In genomic region chr5:85992055-85992454, GRCm38 (mm10) we compare ENCODE assay signal across 9 mouse cellular contexts.
DNase-seq lines count a peak whose midpoint lies in the region; ATAC-seq and TF ChIP-seq lines count a peak whose summit lies in the region.
"Had no signal": no experiment of that assay in that cellular context is flagged by ENCODE, and none has a peak within 500 bp of the region (broad histone marks: within the 10 kb centered on the region; RNA-seq: fewer than 3 reads in every experiment).

No protein-coding gene starts in this region.

- no peak for TF ChIP-seq EP300 in MEL (IDR thresholded peaks at IDR 0.05; ENCODE audit: low read depth in 1 of 2, low read length in 2 of 2)

- no peak for ATAC-seq in embryonic facial prominence, embryonic 11.5 days (replicated peaks; ENCODE audit: insufficient number of reproducible peaks, low FRiP score, low TSS enrichment, low read depth)
- peak; percentile 69 for ATAC-seq in megakaryocyte progenitor cell, adult 5-6 weeks (replicated peaks; ENCODE audit: poor library complexity)

- intact Hi-C loops in left cerebral cortex, postnatal 25 days (cut with DNase I) = no loop called here

- peak in 1 of 3 experiments; percentile 57; a peak in 3 of 6 replicates for TF ChIP-seq CTCF in MEL (IDR thresholded peaks at IDR 0.05 in 2 of 3, conservative IDR thresholded peaks at IDR 0.05 in 1 of 3; ENCODE audit: control insufficient read depth in 1 of 3, insufficient read depth in 1 of 3, low read depth in 2 of 3, low read length in 3 of 3, poor library complexity in 1 of 3, severe bottlenecking in 1 of 3)

- H3K27ac ChIP-seq in embryonic facial prominence, embryonic 11.5 days (replicated peaks; ENCODE audit: low read depth, low read length) = no peak overlapping the region
- no peak overlapping the region for H3K27ac ChIP-seq in embryonic facial prominence, embryonic 10.5 days (replicated peaks)
- no peak overlapping the region for H3K27ac ChIP-seq in MEL (ENCODE audit: control insufficient read depth, low read depth, low read length)

- H3K9me3 ChIP-seq in embryonic facial prominence, embryonic 11.5 days (replicated peaks; ENCODE audit: control insufficient read depth, low read length) = no peaks in the 10 kb centered on the region
- H3K9me3 ChIP-seq in embryonic facial prominence, embryonic 10.5 days = no peaks in the 10 kb centered on the region
- H3K9me3 ChIP-seq in MEL (replicated peaks; ENCODE audit: insufficient read depth, low read length) = no peaks in the 10 kb centered on the region
- H3K9me3 ChIP-seq: megakaryocyte, embryonic 14.5 days had no signal

- H3K79me2 ChIP-seq in MEL (ENCODE audit: control insufficient read depth, insufficient read depth, low read length, poor library complexity) = no peaks in the 10 kb centered on the region

- no peaks in the 10 kb centered on the region for H3K36me3 ChIP-seq in embryonic facial prominence, embryonic 11.5 days (replicated peaks; ENCODE audit: control insufficient read depth, insufficient read depth, low read depth, low read length)
- no peaks in the 10 kb centered on the region for H3K36me3 ChIP-seq in embryonic facial prominence, embryonic 10.5 days (replicated peaks)
- H3K36me3 ChIP-seq in MEL (ENCODE audit: control insufficient read depth in 1 of 2, insufficient read depth in 2 of 2, low read length in 2 of 2) = no peaks in the 10 kb centered on the region

- H3K4me2 ChIP-seq in embryonic facial prominence, embryonic 11.5 days (ENCODE audit: low read depth, low read length) = no peak overlapping the region

- no peak overlapping the region for H3K9ac ChIP-seq in embryonic facial prominence, embryonic 11.5 days (replicated peaks; ENCODE audit: low read length)
- H3K9ac ChIP-seq in MEL (ENCODE audit: control insufficient read depth, low read depth, low read length, poor library complexity, severe bottlenecking) = no peak overlapping the region

- WGBS in embryonic facial prominence, embryonic 11.5 days = 39% methylated on average over 1 of the region's 1 CpGs
- WGBS in embryonic facial prominence, embryonic 10.5 days = 39% methylated on average over 1 of the region's 1 CpGs

- H3K4me1 ChIP-seq in embryonic facial prominence, embryonic 11.5 days (ENCODE audit: control insufficient read depth, insufficient read depth, low read length) = no peaks in the 10 kb centered on the region
- no peaks in the 10 kb centered on the region for H3K4me1 ChIP-seq in embryonic facial prominence, embryonic 10.5 days
- H3K4me1 ChIP-seq in MEL (ENCODE audit: control insufficient read depth in 1 of 2, insufficient read depth in 2 of 2, low read length in 2 of 2) = no peaks in the 10 kb centered on the region
- H3K4me1 ChIP-seq: megakaryocyte, embryonic 14.5 days had no signal

- peak; percentile 62 for DNase-seq in embryonic facial prominence, embryonic 11.5 days (ENCODE audit: low spot score)
- no peak for DNase-seq in embryonic facial prominence, embryonic 10.5 days (ENCODE audit: low spot score)
- DNase-seq in left cerebral cortex, postnatal 25 days (ENCODE audit: low spot score in 2 of 2) = peak; percentile 28 to 52
- DNase-seq in left cerebral cortex, adult 8-10 months (ENCODE audit: low spot score in 2 of 2) = no peak
- DNase-seq in MEL (ENCODE audit: low read depth, low spot score) = peak; percentile 47
- no peak for DNase-seq in thymus, adult 18-20 months
- no peak for DNase-seq in cerebellum, adult 9-11 months

- no peaks in the 10 kb centered on the region for H3K27me3 ChIP-seq in embryonic facial prominence, embryonic 11.5 days (ENCODE audit: control insufficient read depth, insufficient read depth, low read length)
- no peaks in the 10 kb centered on the region for H3K27me3 ChIP-seq in embryonic facial prominence, embryonic 10.5 days (replicated peaks; ENCODE audit: low read depth, poor library complexity, severe bottlenecking)
- no peaks in the 10 kb centered on the region; a peak in 1 of 4 replicates for H3K27me3 ChIP-seq in MEL (ENCODE audit: control insufficient read depth in 1 of 2, insufficient read depth in 2 of 2, low read length in 2 of 2)
- H3K27me3 ChIP-seq: megakaryocyte, embryonic 14.5 days had no signal

- no peak for TF ChIP-seq POLR2A in MEL (IDR thresholded peaks at IDR 0.05; ENCODE audit: control insufficient read depth in 1 of 2, insufficient read depth in 1 of 2, low read depth in 1 of 2, low read length in 2 of 2, poor library complexity in 1 of 2)

- H3K4me3 ChIP-seq in embryonic facial prominence, embryonic 11.5 days (ENCODE audit: low read depth, low read length) = no peak overlapping the region
- no peak overlapping the region for H3K4me3 ChIP-seq in embryonic facial prominence, embryonic 10.5 days
- H3K4me3 ChIP-seq in MEL (ENCODE audit: control insufficient read depth in 1 of 2, insufficient read depth in 1 of 2, low read depth in 2 of 2, low read length in 2 of 2) = no peak overlapping the region
- H3K4me3 ChIP-seq: megakaryocyte, embryonic 14.5 days had no signal

- peak; percentile 67 for TF ChIP-seq RAD21 in MEL (IDR thresholded peaks at IDR 0.05; ENCODE audit: low read depth, low read length)

TF ChIP-seq in MEL, 35 proteins besides CTCF, POLR2A, EP300 and RAD21:
- TF ChIP-seq SMC3 (IDR thresholded peaks at IDR 0.05; ENCODE audit: low read depth, low read length) (peak; percentile 43), RCOR1 (IDR thresholded peaks at IDR 0.05; ENCODE audit: low read depth, low read length) (no peak), POLR2AphosphoS5 (IDR thresholded peaks at IDR 0.05; ENCODE audit: borderline replicate concordance, low read depth, low read length) (no peak)

Comparison
In these comparisons a context has a peak if more than half of its experiments do, and no peak if none do; other contexts are left out.
1. DNase-seq: peak in embryonic facial prominence, embryonic 11.5 days (single experiment), left cerebral cortex, postnatal 25 days (2 of 2) and MEL (single experiment); none in embryonic facial prominence, embryonic 10.5 days (single experiment), left cerebral cortex, adult 8-10 months (0 of 2), thymus, adult 18-20 months (0 of 2) and cerebellum, adult 9-11 months (single experiment).